Mouse (Mus musculus) cerebellum, adult 11 months (tissue): Measurements from ENCODE around the gene Zfp866.

Experiments
- DNase-seq: peaks from one replicate; pipeline ENCODE4 v3.0.0; 2022

The Zfp866 gene

DNA sequence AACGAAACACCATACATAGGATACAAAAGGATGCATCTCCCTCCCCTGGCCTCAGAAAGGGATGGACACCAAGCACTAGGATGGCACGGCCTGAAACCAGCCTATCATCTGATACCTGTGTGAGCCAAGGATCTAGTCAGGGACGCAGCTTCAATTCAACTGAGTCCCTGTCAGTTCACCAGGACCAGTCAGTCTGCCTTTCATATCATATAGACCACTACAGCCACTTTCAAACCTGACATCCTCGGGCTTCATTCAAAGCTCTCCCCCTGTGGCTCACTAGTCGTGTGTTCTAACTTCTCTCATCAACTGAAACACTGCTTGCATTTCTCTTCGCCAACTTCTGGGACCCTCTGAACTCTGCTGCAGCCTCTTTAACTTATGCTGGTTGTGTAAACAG lies 75.6 kb downstream of the Zfp866 start:
- DNase-seq = no peak

DNA sequence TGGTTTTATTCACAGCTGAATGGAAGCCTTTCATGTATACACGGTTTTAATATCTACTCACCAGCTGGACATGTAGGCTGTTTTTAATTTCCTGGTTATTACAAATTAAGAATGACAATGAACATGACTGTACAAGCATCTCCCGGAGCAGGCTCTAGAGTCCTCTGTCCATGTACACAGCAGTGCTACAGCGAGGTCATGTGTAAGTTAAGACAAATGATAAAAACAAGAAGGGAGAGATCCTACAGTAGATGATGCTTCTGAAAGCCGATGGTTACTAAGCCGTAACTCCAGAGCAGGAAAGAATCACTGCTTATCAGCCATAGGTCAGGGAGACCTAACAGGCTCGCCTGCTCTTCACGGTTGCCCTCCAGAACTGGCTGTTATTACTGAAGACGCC lies 77.5 kb downstream of the Zfp866 start:
- no peak for DNase-seq
